In genomic region chr1:105246075-105246574, GRCm38 (mm10) we compare ENCODE assay signal across 19 mouse cellular contexts.
DNase-seq lines count a peak whose midpoint lies in the region; ATAC-seq and TF ChIP-seq lines count a peak whose summit lies in the region.
"Had no signal": no experiment of that assay in that cellular context is flagged by ENCODE, and none has a peak within 500 bp of the region (broad histone marks: within the 10 kb centered on the region; RNA-seq: fewer than 3 reads in every experiment).

No protein-coding gene starts in this region.

- H3K27ac ChIP-seq in neural tube, embryonic 11.5 days (ENCODE audit: low read depth, low read length), result no peak overlapping the region
- no peak overlapping the region for H3K27ac ChIP-seq in forebrain, embryonic 16.5 days (ENCODE audit: low read length)
- peak overlapping the region; percentile 52 for H3K27ac ChIP-seq in midbrain, embryonic 12.5 days (replicated peaks)
- no peak overlapping the region; the same call in 1 of the 2 replicates for H3K27ac ChIP-seq in neural tube, embryonic 15.5 days (replicated peaks)
- H3K27ac ChIP-seq: gastrocnemius, adult 2 months; heart, embryonic 15.5 days; kidney, embryonic 15.5 days; limb, embryonic 13.5 days; liver, embryonic 15.5 days had no signal

- peak; percentile 71 for ATAC-seq in neural tube, embryonic 11.5 days (ENCODE audit: insufficient read depth, low FRiP score, low TSS enrichment)
- ATAC-seq in forebrain, embryonic 16.5 days, result peak; percentile 77
- peak; percentile 72 for ATAC-seq in midbrain, embryonic 12.5 days (ENCODE audit: low FRiP score, low read depth)
- ATAC-seq in neural tube, embryonic 15.5 days (ENCODE audit: low FRiP score), result peak; percentile 66; the same call in 1 of the 2 replicates
- ATAC-seq in activated CD4-positive, CD25-positive, alpha-beta regulatory T cell, adult 4 months, result no peak

- no peak overlapping the region for H3K4me2 ChIP-seq in neural tube, embryonic 11.5 days (ENCODE audit: low read depth)
- H3K4me2 ChIP-seq in forebrain, embryonic 16.5 days (ENCODE audit: low read length), result no peak overlapping the region
- H3K4me2 ChIP-seq in midbrain, embryonic 12.5 days (replicated peaks), result no peak overlapping the region
- 0 out of 2 replicates have a peak overlapping the region, but pooled peaks have one; percentile 2 for H3K4me2 ChIP-seq in neural tube, embryonic 15.5 days
- H3K4me2 ChIP-seq: heart, embryonic 15.5 days; kidney, embryonic 15.5 days; limb, embryonic 13.5 days; liver, embryonic 15.5 days had no signal

- 31% methylated on average over 3 of the region's 3 CpGs for WGBS in neural tube, embryonic 11.5 days
- 4% methylated on average over 3 of the region's 3 CpGs for WGBS in forebrain, embryonic 16.5 days
- WGBS in midbrain, embryonic 12.5 days, result 3% methylated on average over 3 of the region's 3 CpGs
- 11% methylated on average over 3 of the region's 3 CpGs for WGBS in neural tube, embryonic 15.5 days
- WGBS in lung, adult 2 months, result 75% methylated on average over 3 of the region's 3 CpGs

- H3K27me3 ChIP-seq in neural tube, embryonic 11.5 days (ENCODE audit: control insufficient read depth, insufficient read depth, low read length), result no peaks in the 10 kb centered on the region
- no peaks in the 10 kb centered on the region for H3K27me3 ChIP-seq in forebrain, embryonic 16.5 days (replicated peaks; ENCODE audit: control insufficient read depth, insufficient read depth, low read length)
- H3K27me3 ChIP-seq in midbrain, embryonic 12.5 days, result no peaks in the 10 kb centered on the region
- no peaks in the 10 kb centered on the region for H3K27me3 ChIP-seq in neural tube, embryonic 15.5 days (replicated peaks)
- H3K27me3 ChIP-seq: heart, embryonic 15.5 days; kidney, embryonic 15.5 days; limb, embryonic 13.5 days; liver, embryonic 15.5 days had no signal

- no peak for TF ChIP-seq POLR2A in lung, adult 2 months (IDR thresholded peaks at IDR 0.05; ENCODE audit: borderline replicate concordance, extremely low read depth, low read depth, low read length)

- H3K4me1 ChIP-seq in neural tube, embryonic 11.5 days (ENCODE audit: control insufficient read depth, insufficient read depth, low read length), result peaks cover 2% of the 10 kb centered on the region; the same call in 1 of the 2 replicates
- H3K4me1 ChIP-seq in forebrain, embryonic 16.5 days (replicated peaks; ENCODE audit: control insufficient read depth, insufficient read depth, low read length), result peaks cover 4% of the 10 kb centered on the region
- peaks cover 11% of the 10 kb centered on the region for H3K4me1 ChIP-seq in midbrain, embryonic 12.5 days
- H3K4me1 ChIP-seq in neural tube, embryonic 15.5 days, result peaks cover 8% of the 10 kb centered on the region; the same call in 1 of the 2 replicates
- no peaks in the 10 kb centered on the region for H3K4me1 ChIP-seq in lung, adult 2 months (ENCODE audit: control insufficient read depth, insufficient read depth, low read length)
- H3K4me1 ChIP-seq: kidney, embryonic 15.5 days; limb, embryonic 13.5 days; liver, embryonic 15.5 days had no signal

- no peaks in the 10 kb centered on the region for H3K36me3 ChIP-seq in neural tube, embryonic 11.5 days (ENCODE audit: control insufficient read depth, insufficient read depth, low read length)
- no peaks in the 10 kb centered on the region for H3K36me3 ChIP-seq in forebrain, embryonic 16.5 days (ENCODE audit: control insufficient read depth, insufficient read depth)
- no peaks in the 10 kb centered on the region for H3K36me3 ChIP-seq in midbrain, embryonic 12.5 days
- no peaks in the 10 kb centered on the region for H3K36me3 ChIP-seq in neural tube, embryonic 15.5 days
- H3K36me3 ChIP-seq: heart, embryonic 15.5 days; kidney, embryonic 15.5 days; limb, embryonic 13.5 days; liver, embryonic 15.5 days had no signal

- DNase-seq in neural tube, embryonic 11.5 days (ENCODE audit: low spot score), result no peak
- DNase-seq in neural tube, embryonic 10.5 days (ENCODE audit: extremely low spot score, low spot score), result no peak
- no peak for DNase-seq in frontal cortex, postnatal 25 days (ENCODE audit: low spot score in 2 of 2)
- DNase-seq in lung, adult 2 months, result no peak
- DNase-seq: cerebellum, adult 18-20 months; gastrocnemius, adult 2 months; heart, adult 18-20 months; lung, postnatal 14 days; right cerebral cortex, postnatal 14 days; thymus, adult 2 months had no signal

- no peak overlapping the region for H3K4me3 ChIP-seq in neural tube, embryonic 11.5 days (ENCODE audit: low read depth, low read length)
- no peak overlapping the region for H3K4me3 ChIP-seq in forebrain, embryonic 16.5 days (replicated peaks; ENCODE audit: low read length)
- H3K4me3 ChIP-seq in midbrain, embryonic 12.5 days, result no peak overlapping the region
- H3K4me3 ChIP-seq in neural tube, embryonic 15.5 days (replicated peaks), result no peak overlapping the region
- no peak overlapping the region for H3K4me3 ChIP-seq in lung, adult 2 months (replicated peaks; ENCODE audit: extremely low read depth, low read depth, low read length)
- H3K4me3 ChIP-seq: erythroblast, embryonic 14.5 days; gastrocnemius, adult 2 months; heart, embryonic 15.5 days; kidney, embryonic 15.5 days; limb, embryonic 13.5 days; liver, embryonic 15.5 days had no signal

- H3K9ac ChIP-seq in neural tube, embryonic 11.5 days (ENCODE audit: low read length), result no peak overlapping the region
- H3K9ac ChIP-seq in forebrain, embryonic 16.5 days (replicated peaks; ENCODE audit: low read depth, low read length), result no peak overlapping the region
- no peak overlapping the region for H3K9ac ChIP-seq in midbrain, embryonic 12.5 days (replicated peaks)
- no peak overlapping the region for H3K9ac ChIP-seq in neural tube, embryonic 15.5 days (replicated peaks)
- H3K9ac ChIP-seq: heart, embryonic 15.5 days; kidney, embryonic 15.5 days; limb, embryonic 13.5 days; liver, embryonic 15.5 days had no signal

- no peak for TF ChIP-seq CTCF in lung, adult 2 months (IDR thresholded peaks at IDR 0.05; ENCODE audit: insufficient read depth, low read length)

- no peaks in the 10 kb centered on the region for H3K9me3 ChIP-seq in neural tube, embryonic 11.5 days (ENCODE audit: control insufficient read depth, low read length)
- H3K9me3 ChIP-seq in forebrain, embryonic 16.5 days (ENCODE audit: control insufficient read depth, low read length), result no peaks in the 10 kb centered on the region
- 0 out of 2 replicates have a peak, but pooled peaks cover under 1% of the 10 kb centered on the region for H3K9me3 ChIP-seq in midbrain, embryonic 12.5 days
- H3K9me3 ChIP-seq in neural tube, embryonic 15.5 days (replicated peaks), result no peaks in the 10 kb centered on the region
- H3K9me3 ChIP-seq: heart, embryonic 15.5 days; kidney, embryonic 15.5 days; limb, embryonic 13.5 days; liver, embryonic 15.5 days had no signal
